Mouse (Mus musculus) c-Kit-negative CD71-positive TER-119-positive erythroid progenitor cells, embryonic 14.5 days (primary cell): ENCODE results near the gene Gm7982.
"Not testable (repeated sequence)": the region's sequence is repeated elsewhere in the genome, so short reads cannot be mapped to it uniquely, and the experiment has no call there.

Source experiments
- DNase-seq: peaks from one replicate; pipeline ENCODE4 v3.0.0-alpha.2; 2013; ENCODE audit warnings: low read depth, low spot score

Gene Gm7982

GRCm38 (mm10) chr5:95741714-95742113, at the start of gene Gm7982:
Gene Gm7982 (plus strand): TSS chr5:95742014.
- not testable (repeated sequence) for DNase-seq

- DNase-seq: not testable (repeated sequence)
Observed at GRCm38 (mm10) chr5:95736073-95736472, 5.7 kb upstream of the Gm7982 start, which contains the start of gene Gm7978. Gene Gm7978 (minus strand): TSS chr5:95736173.

DNA sequence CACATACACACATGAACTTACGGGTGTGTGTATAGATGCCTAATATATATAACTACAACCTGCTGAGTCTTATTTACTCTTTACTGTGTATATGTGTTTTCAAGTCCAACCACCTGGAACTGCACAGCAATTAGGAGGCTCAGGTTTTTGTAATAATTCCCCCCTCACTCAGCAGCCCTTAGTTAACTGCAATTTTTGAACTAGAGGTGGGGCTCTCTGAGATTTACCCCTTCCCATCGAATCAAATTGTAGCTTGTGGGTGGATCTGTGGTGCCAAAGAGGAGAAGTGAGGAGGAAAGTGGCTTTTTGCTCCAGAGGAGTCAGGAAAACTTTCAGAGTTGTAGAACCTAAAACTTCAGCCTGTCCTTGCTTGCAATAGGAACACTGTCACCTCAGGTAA, 33.9 kb downstream of the Gm7982 start, which contains the start of gene E330014E10Rik:
TSS of gene E330014E10Rik (plus strand) at position 301 of the 400 bp plus-strand sequence.
- DNase-seq: not testable (repeated sequence)
